Mouse (Mus musculus): ENCODE measurements around the gene Slc6a12.
"Not testable (repeated sequence)": the region's sequence is repeated elsewhere in the genome, so short reads cannot be mapped to it uniquely, and the experiment has no call there.

GRCm38 (mm10) chr6:121366537-121366936 lies 23.7 kb downstream of the Slc6a12 start:
- not testable (repeated sequence) for TF ChIP-seq CTCF (IDR thresholded peaks at IDR 0.05; ENCODE audit: borderline replicate concordance, control insufficient read depth, extremely low read depth, insufficient read depth, low read length, poor library complexity); POLR2A (IDR thresholded peaks at IDR 0.05; ENCODE audit: control insufficient read depth, extremely low read depth, insufficient read depth, low read length, poor library complexity)

Data from thymus, adult 2 months (tissue).